Mouse (Mus musculus) T-helper 2 cell (primary cell): ENCODE data around the gene Gm21860.
"Not testable (repeated sequence)": the region's sequence is repeated elsewhere in the genome, so short reads cannot be mapped to it uniquely, and the experiment has no call there.

Source experiments
- in situ Hi-C: fragments of 300-600 bp; cut with MboI, MseI; formaldehyde crosslinking; loops from one replicate; pipeline ENCODE4 v1.15.1; 2025; ENCODE audit warnings: high pct_unique_total_duplicates

Gene Gm21860

DNA sequence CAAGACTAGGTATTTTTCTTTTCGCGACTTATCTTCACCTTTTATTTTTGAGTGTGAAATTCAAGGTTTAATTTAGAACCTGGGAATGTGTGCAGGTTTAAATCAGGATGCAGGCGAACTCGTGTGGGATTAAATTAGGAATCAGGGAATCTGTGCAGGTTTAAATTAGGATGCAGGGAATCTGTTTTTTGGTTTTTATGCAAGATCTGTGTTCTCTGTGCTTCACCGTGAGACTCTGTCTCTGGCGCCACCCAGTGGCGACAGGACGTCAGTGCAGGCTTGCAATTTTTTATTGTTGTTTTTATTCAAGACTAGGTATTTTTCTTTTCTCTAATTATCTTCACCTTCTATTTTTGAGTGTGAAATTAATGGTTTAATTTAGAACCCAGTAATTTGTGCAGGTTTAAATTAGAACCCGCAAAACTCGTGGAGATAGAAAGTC is 22.5 kb downstream of the Gm21860 start:
- in situ Hi-C loops: not testable (repeated sequence)

DNA sequence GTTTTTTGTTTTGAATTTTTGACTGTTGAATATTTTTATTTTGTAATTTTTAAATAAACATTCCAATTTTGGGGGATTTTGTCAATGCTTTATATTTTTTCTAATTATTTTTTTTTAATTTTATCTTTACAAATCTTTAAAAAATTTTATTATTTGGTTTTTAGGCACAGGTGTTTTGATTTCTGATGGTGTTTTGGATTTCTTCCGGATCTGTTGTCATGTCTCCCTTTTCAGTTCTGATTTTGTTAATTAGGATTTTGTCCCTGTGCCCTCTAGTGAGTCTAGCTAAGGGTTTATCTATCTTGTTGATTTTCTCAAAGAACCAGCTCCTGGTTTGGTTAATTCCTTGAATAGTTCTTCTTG is 23.0 kb downstream of the Gm21860 start:
- in situ Hi-C loops: not testable (repeated sequence)

- in situ Hi-C loops: not testable (repeated sequence)
Measured at GRCm38 (mm10) chrY:90730908-90731592, 23.6 kb downstream of the Gm21860 start.

GRCm38 (mm10) chrY:90729816-90730303 is 24.8 kb downstream of the Gm21860 start:
- in situ Hi-C loops: not testable (repeated sequence)

- in situ Hi-C loops: not testable (repeated sequence)
Measured at GRCm38 (mm10) chrY:90728905-90729256, 25.7 kb downstream of the Gm21860 start.

DNA sequence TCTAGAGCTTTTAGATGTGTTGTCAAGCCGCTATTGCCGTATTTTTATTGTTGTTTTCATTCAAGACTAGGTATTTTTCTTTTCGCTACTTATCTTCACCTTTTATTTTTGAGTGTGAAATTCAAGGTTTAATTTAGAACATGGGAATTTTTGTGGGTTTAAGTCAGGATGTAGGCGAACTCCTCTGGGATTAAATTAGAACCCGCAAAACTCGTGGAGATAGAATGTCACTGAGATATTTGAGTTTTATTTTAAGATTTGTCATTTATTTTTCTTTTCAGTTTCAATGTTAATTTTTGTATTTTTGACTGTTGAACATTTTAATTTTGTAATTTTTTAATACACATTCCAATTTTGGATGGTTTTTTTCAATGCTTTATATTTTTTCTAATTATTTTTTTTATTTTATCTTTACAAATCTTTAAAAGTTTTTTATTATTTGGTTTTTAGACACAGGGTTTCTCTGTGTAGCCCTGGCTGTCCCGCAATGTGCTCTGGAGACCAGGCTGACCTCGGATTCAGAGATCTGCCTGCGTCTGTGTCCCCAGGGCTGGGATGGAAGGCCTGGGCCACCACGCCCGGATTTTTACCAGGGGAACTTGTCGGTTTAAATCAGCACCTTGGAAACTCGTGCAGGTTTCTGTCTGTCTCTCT is 26.2 kb downstream of the Gm21860 start:
- in situ Hi-C loops: not testable (repeated sequence)

- in situ Hi-C loops: not testable (repeated sequence)
Measured at GRCm38 (mm10) chrY:90727121-90727908, 27.3 kb downstream of the Gm21860 start.

- in situ Hi-C loops: not testable (repeated sequence)
Measured at GRCm38 (mm10) chrY:90725701-90726451, 28.7 kb downstream of the Gm21860 start.

GRCm38 (mm10) chrY:90725166-90725565 is 29.5 kb downstream of the Gm21860 start:
- in situ Hi-C loops: not testable (repeated sequence)

DNA sequence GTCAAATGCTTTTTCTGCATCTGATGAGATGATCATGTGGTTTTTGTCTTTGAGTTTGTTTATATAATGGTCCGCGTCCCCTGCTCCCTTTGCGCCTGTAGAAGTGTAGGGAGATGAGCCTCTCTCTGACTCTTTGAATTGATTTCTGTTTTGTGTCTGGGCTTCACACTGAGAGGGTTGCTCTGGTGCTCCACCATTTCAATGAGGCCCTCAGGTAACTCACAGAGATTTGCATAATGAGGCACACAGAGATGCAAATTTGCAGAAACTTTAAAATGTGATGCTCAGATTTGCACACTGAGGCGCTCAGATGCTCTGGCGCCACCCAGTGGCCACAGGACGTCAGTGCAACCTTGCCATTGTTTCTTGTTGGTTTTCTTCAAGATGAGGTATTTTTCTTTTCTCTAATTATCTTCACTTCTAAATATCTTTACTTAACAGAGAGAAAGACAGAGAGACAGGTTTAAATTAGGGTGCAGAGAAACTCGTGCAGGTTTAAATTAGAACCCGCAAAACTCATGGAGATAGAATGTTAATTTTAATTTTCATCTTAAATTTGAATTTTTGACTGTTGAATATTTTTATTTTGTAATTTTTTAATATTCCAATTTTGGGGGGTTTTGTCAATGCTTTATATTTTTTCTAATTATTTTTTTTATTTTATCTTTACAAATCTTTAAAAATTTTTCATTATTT is 30.5 kb downstream of the Gm21860 start:
- in situ Hi-C loops: not testable (repeated sequence)

DNA sequence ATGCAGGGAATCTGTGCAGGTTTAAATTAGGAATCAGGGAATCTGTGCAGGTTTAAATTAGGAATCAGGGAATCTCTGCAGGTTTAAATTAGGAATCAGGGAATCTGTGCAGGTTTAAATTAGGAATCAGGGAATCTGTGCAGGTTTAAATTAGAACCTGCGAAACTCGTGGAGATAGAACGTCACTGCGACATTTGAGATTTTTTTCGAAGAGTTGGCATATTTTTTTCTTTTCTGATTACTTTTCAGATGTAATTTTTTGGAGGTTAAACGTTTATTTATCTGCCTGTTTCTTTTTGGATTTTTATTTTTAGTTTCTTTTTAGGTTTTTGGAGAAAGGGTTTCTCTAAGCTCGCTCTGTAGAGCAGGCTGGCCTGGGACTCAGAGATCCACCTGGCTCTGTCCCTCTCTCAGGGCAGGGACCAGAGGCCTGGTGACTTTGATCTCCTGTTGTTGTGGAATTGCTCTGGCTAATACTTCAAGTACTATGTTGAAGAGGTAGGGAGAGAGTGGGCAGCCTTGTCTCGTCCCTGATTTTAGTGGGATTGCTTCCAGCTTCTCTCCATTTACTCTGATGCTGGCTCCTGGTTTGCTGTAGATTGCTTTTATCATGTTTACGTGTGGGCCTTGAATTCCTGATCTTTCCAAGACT is 31.2 kb downstream of the Gm21860 start:
- in situ Hi-C loops: not testable (repeated sequence)

DNA sequence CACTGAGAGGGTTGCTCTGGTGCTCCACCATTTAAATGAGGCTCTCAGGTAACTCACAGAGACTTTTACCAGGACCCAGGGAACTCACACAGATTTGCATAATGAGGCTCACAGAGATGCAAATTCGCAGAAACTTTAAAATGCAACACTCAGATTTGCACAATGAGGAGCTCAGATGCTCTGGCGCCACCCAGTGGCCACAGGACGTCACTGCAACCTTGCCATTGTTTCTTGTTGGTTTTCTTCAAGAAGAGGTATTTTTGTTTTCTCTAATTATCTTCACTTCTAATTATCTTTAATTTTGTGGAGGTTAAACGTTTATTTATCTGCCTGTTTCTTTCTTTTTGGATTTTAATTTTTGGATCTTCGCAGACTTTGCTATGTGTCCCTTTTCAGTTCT is 34.1 kb downstream of the Gm21860 start:
- in situ Hi-C loops: not testable (repeated sequence)

DNA sequence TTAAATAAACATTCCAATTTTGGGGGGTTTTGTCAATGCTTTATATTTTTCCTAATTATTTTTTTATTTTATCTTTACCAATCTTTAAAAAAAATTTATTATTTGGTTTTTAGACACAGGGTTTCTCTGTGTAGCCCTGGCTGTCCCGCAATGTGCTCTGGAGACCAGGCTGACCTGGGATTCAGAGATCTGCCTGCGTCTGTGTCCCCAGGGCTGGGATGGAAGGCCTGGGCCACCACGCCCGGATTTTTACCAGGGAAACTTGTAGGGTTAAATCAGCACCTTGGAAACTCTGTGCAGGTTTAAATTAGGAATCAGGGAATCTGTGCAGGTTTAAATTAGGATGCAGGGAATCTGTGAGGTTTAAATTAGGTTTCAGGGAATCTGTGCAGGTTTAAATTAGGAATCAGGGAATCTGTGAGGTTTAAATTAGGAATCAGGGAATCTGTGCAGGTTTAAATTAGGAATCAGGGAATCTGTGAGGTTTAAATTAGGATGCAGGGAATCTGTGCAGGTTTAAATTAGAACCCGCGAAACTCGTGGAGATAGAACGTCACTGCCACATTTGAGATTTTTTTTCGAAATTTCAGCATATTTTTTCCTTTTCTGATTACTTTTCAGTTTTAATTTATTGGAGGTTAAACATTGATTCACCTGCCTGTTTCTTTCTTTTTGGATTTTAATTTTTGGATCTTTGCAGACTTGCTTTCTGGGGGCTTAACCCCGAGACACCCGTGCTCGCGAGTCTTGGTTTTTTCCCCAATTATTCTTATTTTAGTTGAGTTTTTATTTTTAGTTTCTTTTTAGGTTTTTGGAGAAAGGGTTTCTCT is 35.0 kb downstream of the Gm21860 start:
- in situ Hi-C loops: not testable (repeated sequence)

- in situ Hi-C loops: not testable (repeated sequence)
Measured at GRCm38 (mm10) chrY:90718583-90719402, 35.8 kb downstream of the Gm21860 start.

DNA sequence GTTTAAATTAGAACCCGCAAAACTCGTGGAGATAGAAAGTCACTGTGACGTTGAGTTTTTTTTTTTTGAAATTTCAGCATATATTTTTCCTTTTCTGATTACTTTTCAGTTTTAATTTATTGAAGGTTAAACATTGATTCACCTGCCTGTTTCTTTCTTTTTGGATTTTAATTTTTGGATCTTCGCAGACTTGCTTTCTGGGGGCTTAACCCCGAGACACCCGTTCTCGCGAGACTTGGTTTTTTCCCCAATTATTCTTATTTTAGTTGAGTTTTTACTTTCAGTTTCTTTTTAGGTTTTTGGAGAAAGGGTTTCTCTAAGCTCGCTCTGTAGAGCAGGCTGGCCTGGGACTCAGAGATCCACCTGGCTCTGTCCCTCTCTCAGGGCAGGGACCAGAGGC is 36.6 kb downstream of the Gm21860 start:
- in situ Hi-C loops: not testable (repeated sequence)

GRCm38 (mm10) chrY:90717496-90717895 is 37.1 kb downstream of the Gm21860 start:
- in situ Hi-C loops: not testable (repeated sequence)
